Mouse (Mus musculus): Measurements from ENCODE around the gene Pcbd1.

The Pcbd1 gene

DNA sequence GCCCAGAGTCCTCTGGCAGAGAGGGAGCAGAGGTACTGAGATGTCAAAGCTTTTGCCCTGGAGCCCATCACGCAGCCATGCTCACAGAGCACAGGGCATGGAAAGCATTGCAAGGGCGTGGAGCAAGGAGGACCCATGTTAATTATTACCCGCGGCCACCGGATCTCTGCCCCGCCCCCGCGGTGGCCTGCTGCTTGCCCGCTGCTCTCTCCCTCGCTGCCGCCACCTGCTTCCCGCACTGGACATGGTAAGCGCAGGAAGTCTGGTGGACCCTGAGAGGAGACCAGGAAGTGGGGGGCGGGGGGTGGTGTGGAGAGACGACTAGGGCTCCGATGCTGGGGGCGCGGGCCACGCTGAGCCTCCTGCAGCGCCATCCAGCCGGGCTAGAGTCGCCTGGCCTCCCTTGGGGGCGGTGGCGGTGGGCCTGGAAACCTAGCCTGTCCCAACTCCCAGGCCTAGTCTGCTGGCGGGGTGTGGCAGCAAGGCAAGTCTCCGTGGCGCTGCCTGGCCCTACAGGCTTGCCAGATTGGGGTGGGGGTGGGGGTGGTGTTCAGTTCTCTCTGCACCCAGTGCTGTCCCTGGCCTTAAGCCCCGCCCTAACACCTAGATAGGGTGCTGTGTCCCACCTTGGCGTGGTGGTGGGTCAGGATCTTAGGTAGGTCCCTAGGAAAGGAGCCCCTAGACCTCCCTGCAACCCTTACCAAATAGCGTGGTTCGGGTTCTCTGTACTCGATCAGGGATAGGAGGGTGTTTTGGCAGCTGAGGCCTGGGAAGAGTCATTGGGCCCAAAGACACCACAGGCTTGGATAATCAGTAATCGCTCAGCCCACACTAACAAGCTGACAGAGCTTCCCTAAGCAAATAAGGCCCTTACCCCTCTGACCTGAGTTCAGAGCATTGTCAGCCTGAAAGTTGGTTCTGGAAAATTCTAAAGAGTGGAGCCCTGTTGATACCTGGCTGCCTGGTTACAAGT, at the start of gene Pcbd1:
Gene Pcbd1 (plus strand): TSS at position 162 of the 973 bp plus-strand sequence.
- peak in 1 of 2 experiments; percentile 37 for DNase-seq (ENCODE audit: low spot score in 2 of 2)

- DNase-seq (ENCODE audit: low spot score in 2 of 2): no peak
Observed at GRCm38 (mm10) chr10:61039657-61040056, 49.5 kb upstream of the Pcbd1 start.

- no peak for DNase-seq (ENCODE audit: low spot score in 2 of 2)
Observed at GRCm38 (mm10) chr10:61045081-61045480, 44.0 kb upstream of the Pcbd1 start.

DNA sequence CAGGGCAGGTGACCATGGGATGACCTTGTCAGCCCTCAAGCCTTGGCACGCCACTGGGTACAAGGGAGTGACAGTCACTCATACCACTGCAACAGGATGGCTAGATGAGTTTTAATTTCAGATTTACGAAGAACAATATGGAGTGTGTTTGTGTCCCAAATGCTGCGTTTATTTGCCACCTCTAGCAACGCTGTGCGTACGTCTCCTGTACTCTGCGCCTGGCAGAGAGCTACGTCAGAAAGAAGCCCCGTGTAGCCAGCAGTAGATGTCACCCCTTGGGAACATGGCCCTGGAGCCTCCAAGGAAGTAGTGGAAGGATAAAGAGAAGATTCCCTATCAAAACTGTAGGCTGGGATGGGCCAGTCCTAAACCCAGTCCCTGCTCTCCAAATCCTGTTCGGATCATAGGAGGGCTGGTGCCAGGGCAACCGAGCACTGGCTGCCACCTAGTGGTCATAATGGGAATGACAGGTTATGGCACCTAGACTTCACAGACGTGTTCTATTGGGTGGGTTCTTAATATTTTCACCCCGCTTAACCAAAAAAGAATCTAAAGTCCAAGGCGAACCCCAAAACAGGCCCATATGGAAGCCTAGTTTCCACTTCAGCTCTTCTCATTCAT, 37.0 kb upstream of the Pcbd1 start:
- peak; percentile 52 to 73 for DNase-seq (ENCODE audit: low spot score in 2 of 2)

- no peak for DNase-seq (ENCODE audit: low spot score in 2 of 2)
Observed at GRCm38 (mm10) chr10:61056661-61057060, 32.5 kb upstream of the Pcbd1 start.

DNA sequence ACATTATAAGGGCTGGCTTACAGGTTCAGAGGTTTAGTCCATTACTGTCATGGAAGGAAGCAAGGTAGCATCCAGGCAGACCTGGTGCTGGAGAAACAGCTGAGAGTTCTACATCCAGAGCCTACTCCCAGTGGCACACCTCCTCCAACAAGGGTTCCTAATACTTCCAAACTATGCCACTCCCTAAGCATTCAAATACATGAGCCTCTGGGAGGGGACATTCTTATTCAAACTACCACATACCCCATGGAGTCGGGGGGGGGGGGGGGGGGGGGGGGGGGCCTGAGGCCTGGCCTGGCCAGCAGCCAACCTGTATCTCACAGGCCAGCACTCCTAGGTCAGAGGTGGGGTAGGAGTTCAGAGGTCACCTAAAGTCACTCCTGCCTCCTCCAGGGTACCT, 30.0 kb upstream of the Pcbd1 start:
- DNase-seq (ENCODE audit: low spot score in 2 of 2): no peak

DNA sequence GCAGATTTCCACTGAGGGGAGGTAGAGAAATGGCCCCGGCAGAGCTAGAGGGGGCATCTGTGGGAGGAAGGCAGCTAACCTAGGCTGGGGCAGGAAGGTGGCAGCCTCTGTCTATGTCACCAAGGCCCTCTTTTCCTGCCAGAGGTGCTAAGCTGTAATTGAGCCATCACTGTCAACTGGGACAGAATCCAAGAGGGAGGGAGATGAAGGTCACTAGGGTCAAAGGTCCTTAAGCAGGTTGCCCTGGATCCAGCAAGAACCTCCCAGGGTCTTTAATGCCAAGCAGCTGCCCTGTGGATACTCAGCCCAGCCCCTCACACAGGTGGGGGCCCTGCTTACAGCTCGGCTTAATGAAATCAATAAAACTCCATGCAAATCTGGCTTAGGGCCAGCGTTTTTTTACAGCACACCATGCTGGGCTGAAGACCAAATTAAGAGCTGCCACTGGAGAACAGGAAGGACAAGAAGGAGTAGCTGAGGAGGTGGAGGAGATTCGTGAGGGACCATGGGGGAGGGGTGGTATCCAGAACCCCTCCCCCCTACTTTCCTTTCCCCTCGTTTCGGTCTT, 29.5 kb upstream of the Pcbd1 start:
- DNase-seq (ENCODE audit: low spot score in 2 of 2): no peak

GRCm38 (mm10) chr10:61063271-61063864, 25.8 kb upstream of the Pcbd1 start:
- no peak for DNase-seq (ENCODE audit: low spot score in 2 of 2)

DNA sequence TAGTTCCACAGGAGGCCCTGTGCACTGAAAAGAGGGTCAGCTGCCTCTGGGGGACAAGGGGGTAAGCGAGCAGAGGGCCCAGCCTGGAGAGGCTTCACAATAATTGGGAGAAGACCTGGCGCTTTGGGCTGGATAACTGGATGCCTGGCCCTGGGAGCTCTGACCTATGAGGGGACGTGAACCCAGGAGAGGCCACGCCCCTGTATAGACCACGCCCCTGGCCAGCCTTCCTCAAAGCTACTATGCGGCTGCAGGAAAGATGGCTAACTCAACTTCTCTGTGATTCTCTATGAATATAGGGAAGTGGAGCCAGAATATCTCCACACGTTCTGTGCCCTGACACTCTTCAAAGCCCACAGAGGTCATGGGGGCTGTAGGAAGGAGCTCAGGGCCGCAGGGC, 24.5 kb upstream of the Pcbd1 start:
- peak in 1 of 2 experiments; percentile 41 for DNase-seq (ENCODE audit: low spot score in 2 of 2)

DNA sequence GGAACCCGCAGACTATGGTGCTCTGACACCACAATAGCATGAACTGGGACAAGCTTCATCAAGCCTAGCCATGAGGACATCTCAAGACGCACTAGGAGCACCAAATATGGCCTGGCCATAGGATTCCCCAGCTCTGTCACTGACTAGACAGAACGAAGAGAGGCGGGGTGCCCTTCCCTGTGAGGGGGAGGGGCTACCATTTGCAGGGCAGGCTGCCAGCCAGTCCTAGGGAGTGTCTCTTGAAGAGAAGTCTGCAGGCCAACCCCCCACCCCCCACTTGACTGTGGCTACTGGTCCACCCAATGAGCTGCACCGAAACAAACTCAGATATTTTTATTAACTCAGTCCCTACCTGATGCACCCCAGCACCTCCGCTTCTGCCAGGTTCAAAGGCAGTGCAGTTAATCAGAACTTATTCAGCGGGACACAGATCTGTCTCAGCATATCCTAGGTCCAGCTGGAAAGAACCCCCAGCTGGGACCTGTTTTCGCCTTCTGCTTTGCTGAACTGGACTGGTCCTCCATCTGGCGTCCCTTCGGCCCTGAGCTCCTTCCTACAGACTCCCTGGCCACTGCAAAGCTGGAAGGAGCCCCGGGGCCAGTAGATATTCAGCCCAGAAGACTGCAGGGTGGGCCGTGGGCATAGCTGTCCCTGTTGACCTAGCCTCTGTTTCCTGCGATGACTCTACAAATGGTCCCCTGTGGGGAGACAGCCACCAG, 23.7 kb upstream of the Pcbd1 start:
- no peak for DNase-seq (ENCODE audit: low spot score in 2 of 2)

- DNase-seq (ENCODE audit: low spot score in 2 of 2): peak in 1 of 2 experiments; percentile 51
Observed at GRCm38 (mm10) chr10:61068436-61069192, 20.5 kb upstream of the Pcbd1 start.

- DNase-seq (ENCODE audit: low spot score in 2 of 2): no peak
Observed at GRCm38 (mm10) chr10:61069248-61069647, 19.9 kb upstream of the Pcbd1 start.

DNA sequence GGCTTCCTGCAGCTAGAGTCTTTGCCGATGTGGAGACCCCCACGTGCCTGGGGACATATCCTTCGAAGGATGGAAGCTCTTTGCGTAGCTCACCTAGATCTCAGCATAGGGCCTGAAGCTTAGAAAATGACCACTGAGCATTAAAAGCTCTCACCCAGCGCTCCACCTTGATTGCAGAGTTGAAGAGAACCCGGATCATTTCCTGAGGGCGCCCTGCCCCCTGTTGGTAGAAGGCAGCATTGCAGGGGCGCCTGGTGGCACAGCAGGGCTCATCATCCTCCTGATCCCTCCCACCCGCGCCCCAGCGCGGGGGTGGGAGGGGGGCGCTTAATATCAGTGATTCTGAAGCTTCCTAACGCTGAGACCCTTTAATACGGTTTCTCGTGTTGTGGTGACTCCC, 16.8 kb upstream of the Pcbd1 start:
- peak; percentile 49 to 67 for DNase-seq (ENCODE audit: low spot score in 2 of 2)

- DNase-seq (ENCODE audit: low spot score in 2 of 2): no peak
Observed at GRCm38 (mm10) chr10:61074643-61075042, 14.5 kb upstream of the Pcbd1 start.

GRCm38 (mm10) chr10:61075607-61076006, 13.5 kb upstream of the Pcbd1 start:
- no peak for DNase-seq (ENCODE audit: low spot score in 2 of 2)

DNA sequence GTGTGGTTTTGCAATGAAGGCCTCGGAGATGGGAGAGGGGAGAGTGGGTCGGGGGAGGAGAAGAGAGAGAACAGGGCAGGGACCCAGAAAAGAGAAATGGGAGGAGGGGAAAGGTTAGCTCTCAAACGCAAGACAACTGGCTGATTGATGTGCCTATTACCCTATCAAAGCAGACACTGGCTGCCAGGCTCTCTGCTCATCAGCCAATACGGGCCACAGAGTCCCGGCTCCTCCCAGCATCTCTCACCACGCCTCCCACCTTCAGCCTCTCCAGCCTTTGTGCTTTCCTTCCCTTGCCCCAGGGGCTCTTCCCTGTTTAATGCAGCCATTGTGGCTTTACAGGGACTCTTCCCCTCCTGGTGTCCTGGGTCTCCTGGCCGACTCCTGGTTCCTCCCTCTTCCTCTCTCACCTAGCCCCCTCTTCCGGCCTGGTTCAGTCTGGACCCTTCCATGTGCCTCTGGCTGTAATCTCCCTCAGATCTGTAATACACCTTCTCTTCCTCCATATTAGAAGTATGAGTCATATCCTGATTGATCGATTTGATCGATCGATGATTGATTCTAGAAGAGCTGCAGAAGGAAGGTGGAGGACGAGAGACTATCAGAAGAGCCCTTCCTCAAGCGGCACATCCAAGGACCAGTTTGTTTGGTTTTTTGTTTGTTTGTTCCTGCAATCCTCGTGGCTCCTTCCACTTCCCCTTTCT, 8.8 kb upstream of the Pcbd1 start:
- peak in 1 of 2 experiments; percentile 58 for DNase-seq (ENCODE audit: low spot score in 2 of 2)

- DNase-seq (ENCODE audit: low spot score in 2 of 2): no peak
Observed at GRCm38 (mm10) chr10:61080931-61081255, 8.2 kb upstream of the Pcbd1 start.

DNA sequence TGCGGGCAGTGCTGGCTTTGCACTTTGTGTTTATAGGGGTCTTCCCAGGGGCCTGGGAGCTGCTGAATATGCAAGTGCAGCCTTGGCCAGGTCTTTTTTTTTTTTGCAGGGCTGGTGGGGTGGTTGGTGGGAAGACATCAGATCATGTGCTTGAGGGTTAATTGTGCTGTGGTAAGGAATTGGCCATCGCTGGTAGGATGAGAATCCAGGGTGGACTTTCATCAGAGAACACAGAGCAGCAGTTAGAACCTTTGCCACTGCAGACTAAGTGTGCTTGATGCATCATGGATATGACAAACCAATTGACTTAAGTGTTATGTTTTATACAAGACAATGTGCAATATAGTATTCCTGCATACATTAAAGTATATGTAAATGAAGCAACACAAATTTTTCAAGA, 3.8 kb upstream of the Pcbd1 start:
- no peak for DNase-seq (ENCODE audit: low spot score in 2 of 2)

DNA sequence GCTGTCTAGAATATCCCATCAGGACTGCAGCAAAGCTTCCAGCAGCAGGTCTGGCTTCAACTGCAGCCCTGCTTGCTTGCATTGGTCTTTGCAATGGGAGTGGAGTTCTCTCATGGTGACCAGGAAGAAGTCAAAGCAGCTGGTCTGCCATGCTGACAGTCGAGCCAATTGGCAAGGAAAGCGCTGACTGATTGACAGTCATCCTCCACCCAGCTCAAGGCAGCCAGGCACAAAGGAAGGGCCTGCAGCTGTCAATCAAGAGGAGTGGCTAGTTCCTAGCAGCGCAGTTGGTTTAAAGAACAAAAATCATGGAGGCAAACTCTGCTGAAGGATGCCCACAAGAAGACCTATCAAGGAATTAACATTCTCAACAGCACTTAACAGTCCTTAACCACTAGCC, 2.6 kb upstream of the Pcbd1 start:
- DNase-seq (ENCODE audit: low spot score in 2 of 2): no peak

- no peak for DNase-seq (ENCODE audit: low spot score in 2 of 2)
Observed at GRCm38 (mm10) chr10:61088468-61088867, 663 bp upstream of the Pcbd1 start.
